Mouse (Mus musculus): ENCODE measurements around the gene Pak1.

The Pak1 gene

GRCm38 (mm10) chr7:97777191-97777590 is 11.2 kb upstream of the Pak1 start:
- DNase-seq (ENCODE audit: low read depth), result no peak

GRCm38 (mm10) chr7:97780222-97780621 is 8.1 kb upstream of the Pak1 start:
- no peak for DNase-seq (ENCODE audit: low read depth)

- DNase-seq (ENCODE audit: low read depth), result no peak
These were observed 7.5 kb upstream of the Pak1 start for GRCm38 (mm10) chr7:97780815-97781214.

GRCm38 (mm10) chr7:97781496-97781895 is 6.8 kb upstream of the Pak1 start:
- no peak for DNase-seq (ENCODE audit: low read depth)

- no peak for DNase-seq (ENCODE audit: low read depth)
These were observed 4.8 kb upstream of the Pak1 start for GRCm38 (mm10) chr7:97783523-97783922.

GRCm38 (mm10) chr7:97788669-97789483 is 535 bp downstream of the Pak1 start:
- DNase-seq (ENCODE audit: low read depth), result peak; percentile 30

GRCm38 (mm10) chr7:97790272-97790671 is 1.9 kb downstream of the Pak1 start:
- no peak for DNase-seq (ENCODE audit: low read depth)

- DNase-seq (ENCODE audit: low read depth), result peak; percentile 70
These were observed 4.0 kb downstream of the Pak1 start for GRCm38 (mm10) chr7:97792324-97792723.

GRCm38 (mm10) chr7:97803116-97803515 is 14.8 kb downstream of the Pak1 start:
- DNase-seq (ENCODE audit: low read depth), result no peak

- DNase-seq (ENCODE audit: low read depth), result no peak
These were observed 16.1 kb downstream of the Pak1 start for GRCm38 (mm10) chr7:97804245-97805066.

- no peak for DNase-seq (ENCODE audit: low read depth)
These were observed 16.7 kb downstream of the Pak1 start for GRCm38 (mm10) chr7:97805067-97805365.

GRCm38 (mm10) chr7:97809307-97809706 is 21.0 kb downstream of the Pak1 start:
- no peak for DNase-seq (ENCODE audit: low read depth)

GRCm38 (mm10) chr7:97821875-97822274 is 33.5 kb downstream of the Pak1 start:
- DNase-seq (ENCODE audit: low read depth), result no peak

- no peak for DNase-seq (ENCODE audit: low read depth)
These were observed 40.8 kb downstream of the Pak1 start for GRCm38 (mm10) chr7:97829091-97829490.

- DNase-seq (ENCODE audit: low read depth), result no peak
These were observed 42.4 kb downstream of the Pak1 start for GRCm38 (mm10) chr7:97830739-97831138.

- no peak for DNase-seq (ENCODE audit: low read depth)
These were observed 44.6 kb downstream of the Pak1 start for GRCm38 (mm10) chr7:97832987-97833386.

GRCm38 (mm10) chr7:97838574-97838973 is 50.2 kb downstream of the Pak1 start:
- DNase-seq (ENCODE audit: low read depth), result no peak

- DNase-seq (ENCODE audit: low read depth), result peak; percentile 11
These were observed 53.0 kb downstream of the Pak1 start for GRCm38 (mm10) chr7:97841311-97841710.

GRCm38 (mm10) chr7:97842332-97842731 is 54.0 kb downstream of the Pak1 start:
- no peak for DNase-seq (ENCODE audit: low read depth)

GRCm38 (mm10) chr7:97842806-97843570 is 54.6 kb downstream of the Pak1 start:
- peak; percentile 23 for DNase-seq (ENCODE audit: low read depth)

- no peak for DNase-seq (ENCODE audit: low read depth)
These were observed 56.1 kb downstream of the Pak1 start for GRCm38 (mm10) chr7:97844419-97844818.

GRCm38 (mm10) chr7:97845546-97845945 is 57.2 kb downstream of the Pak1 start:
- peak; percentile 65 for DNase-seq (ENCODE audit: low read depth)

- peak; percentile 24 for DNase-seq (ENCODE audit: low read depth)
These were observed 58.2 kb downstream of the Pak1 start for GRCm38 (mm10) chr7:97846539-97846938.
